Mouse (Mus musculus) hindbrain, embryonic 12.5 days (tissue): ENCODE data around the gene Piezo1. TPM values are rescaled to one million over a fixed set of nuclear protein-coding genes. Genes with fewer than 3 reads are reported as not detected.

Experiments used
- ATAC-seq: fragments of 200-750 bp; cut with Nextera tagmentation; 2 replicates; pipeline ENCODE4 v1.8.0; 2017; ENCODE audit warnings: moderate TSS enrichment; ENCODE audit not compliant: low FRiP score
- H3K27ac ChIP-seq: fragments of 300-500 bp; sonication (generic); 2 replicates; pipeline ENCODE4 v1.5.1; 2016; ENCODE audit warnings: mild to moderate bottlenecking
- H3K27me3 ChIP-seq: fragments of 300-500 bp; sonication (generic); 2 replicates; pipeline ENCODE4 v1.6.1; 2016; ENCODE audit warnings: mild to moderate bottlenecking
- H3K36me3 ChIP-seq: fragments of 300-500 bp; sonication (generic); 2 replicates; pipeline ENCODE4 v1.6.1; 2016; ENCODE audit warnings: mild to moderate bottlenecking
- H3K4me1 ChIP-seq: fragments of 300-500 bp; sonication (generic); 2 replicates; pipeline ENCODE4 v1.6.1; 2016
- H3K4me2 ChIP-seq: fragments of 300-500 bp; sonication (generic); replicated peaks from 2 replicates; pipeline ENCODE4 v1.6.1; 2016; ENCODE audit warnings: mild to moderate bottlenecking
- H3K4me3 ChIP-seq: fragments of 300-500 bp; sonication (generic); 2 replicates; pipeline ENCODE4 v1.5.1; 2016; ENCODE audit warnings: mild to moderate bottlenecking
- H3K9ac ChIP-seq: fragments of 300-500 bp; sonication (generic); 2 replicates; pipeline ENCODE4 v1.6.1; 2016; ENCODE audit warnings: mild to moderate bottlenecking, moderate library complexity
- H3K9me3 ChIP-seq: fragments of 300-500 bp; sonication (generic); replicated peaks from 2 replicates; pipeline ENCODE4 v1.6.1; 2016; ENCODE audit warnings: mild to moderate bottlenecking
- WGBS: fragments of 180-500 bp; shearing (Covaris S2); methylation state at CpG from one replicate; pipeline ENCODE4 v1.1.7; 2016; 5-methylcytosine and 5-hydroxymethylcytosine counted together
- polyA plus RNA-seq: library from polyadenylated mRNA; unstranded; fragments of >200 nt; fragmentation: Nextera tagmentation; extraction: Ambion mirVana; gene quantifications from 2 replicates; pipeline ENCODE4 v1.2.1, GENCODE M21; 2016

The Piezo1 gene
- 8.9 TPM in 2 replicates for polyA plus RNA-seq

- H3K36me3 ChIP-seq: no peaks in the 10 kb centered on the region
- peak within 1 kb of the TSS; percentile 64 for H3K9ac ChIP-seq
- ATAC-seq: peak; percentile 47; the same call in 1 of the 2 replicates
- 12% methylated on average over 56 of the region's 56 CpGs for WGBS
- H3K27ac ChIP-seq: peak within 1 kb of the TSS; percentile 66; the same call in 1 of the 2 replicates
- peak within 1 kb of the TSS; percentile 92 for H3K4me2 ChIP-seq
- H3K27me3 ChIP-seq: peaks cover 34% of the 10 kb centered on the region
- H3K4me1 ChIP-seq: peaks cover 28% of the 10 kb centered on the region
- peak within 1 kb of the TSS; percentile 55 for H3K4me3 ChIP-seq
- H3K9me3 ChIP-seq: no peaks in the 10 kb centered on the region
These were observed at the start of gene Piezo1 for GRCm38 (mm10) chr8:122551265-122552051. Gene Piezo1 (minus strand): TSS chr8:122551329.

DNA sequence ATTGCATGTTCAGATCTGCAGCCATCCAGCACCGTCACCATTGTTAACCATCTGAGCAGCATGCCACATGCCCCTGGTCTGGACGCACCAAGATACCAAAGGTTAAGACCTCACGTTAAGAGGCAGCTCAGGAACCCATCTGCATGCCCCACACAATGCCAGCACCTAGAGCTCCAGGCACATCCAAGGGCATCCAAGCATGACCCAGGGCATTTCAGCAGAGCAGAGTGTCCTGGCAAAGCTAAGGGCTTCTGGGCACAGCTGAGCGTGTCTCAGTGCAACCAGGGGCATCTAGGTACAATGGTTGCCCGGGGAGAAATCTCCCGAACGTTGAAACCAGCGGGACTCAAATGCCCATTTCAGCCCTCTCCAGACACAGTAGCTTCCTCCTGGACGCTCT is 49.5 kb upstream of the Piezo1 start:
- Histone ChIP-seq H3K4me3 (no peak overlapping the region), H3K27ac (no peak overlapping the region), H3K9me3 (no peaks in the 10 kb centered on the region), H3K36me3 (0 out of 2 replicates have a peak, but pooled peaks cover 5% of the 10 kb centered on the region), H3K9ac (no peak overlapping the region), H3K4me2 (no peak overlapping the region), H3K27me3 (no peaks in the 10 kb centered on the region), H3K4me1 (no peaks in the 10 kb centered on the region)
- no peak for ATAC-seq
- 87% methylated on average over 9 of the region's 9 CpGs for WGBS

- Histone ChIP-seq H3K27ac (no peak overlapping the region), H3K27me3 (no peaks in the 10 kb centered on the region), H3K4me3 (no peak overlapping the region), H3K4me2 (no peak overlapping the region), H3K4me1 (peaks cover 9% of the 10 kb centered on the region; the same call in 1 of the 2 replicates), H3K9me3 (no peaks in the 10 kb centered on the region), H3K9ac (no peak overlapping the region), H3K36me3 (0 out of 2 replicates have a peak, but pooled peaks cover 5% of the 10 kb centered on the region)
- ATAC-seq: no peak
- 52% methylated on average over 4 of the region's 4 CpGs for WGBS
These were observed 44.9 kb upstream of the Piezo1 start for GRCm38 (mm10) chr8:122596031-122596430.

DNA sequence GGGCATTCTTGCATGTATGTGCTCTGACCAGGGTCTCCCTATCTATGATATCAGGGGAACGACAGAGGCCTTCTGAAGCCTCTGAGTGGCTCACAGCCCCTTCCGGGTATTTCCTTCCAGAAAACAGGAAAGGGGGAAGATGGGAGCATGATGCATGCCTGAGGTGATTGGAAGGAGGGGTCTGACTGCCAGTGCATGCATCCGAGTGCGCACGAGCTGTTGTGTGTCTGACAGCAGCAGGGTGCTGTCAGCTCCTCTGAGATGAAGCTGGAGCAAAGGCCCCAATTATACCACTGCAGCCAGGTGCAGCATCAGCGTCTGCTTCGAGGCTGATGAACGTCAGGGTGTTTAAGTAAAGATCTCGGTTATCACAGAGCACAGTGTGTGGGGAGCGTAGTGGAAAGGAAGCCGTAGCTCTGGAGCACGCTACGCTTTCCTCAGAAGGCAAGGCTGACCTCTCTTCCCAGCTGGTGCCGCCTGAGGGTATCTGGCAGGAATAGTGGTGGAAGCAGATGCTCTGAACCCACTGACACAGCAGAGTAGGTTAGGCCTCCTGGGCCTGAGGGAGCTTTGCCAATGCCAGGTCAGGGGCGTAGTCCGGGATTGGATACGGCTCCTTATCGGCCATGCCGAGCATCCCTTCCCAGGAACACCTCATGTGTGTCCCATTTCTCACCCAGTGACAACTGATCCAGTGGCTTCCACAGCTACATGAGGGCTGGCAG is 42.8 kb upstream of the Piezo1 start:
- Histone ChIP-seq H3K9ac (no peak overlapping the region; the same call in 1 of the 2 replicates), H3K4me2 (no peak overlapping the region), H3K4me1 (peaks cover 9% of the 10 kb centered on the region; the same call in 1 of the 2 replicates), H3K36me3 (0 out of 2 replicates have a peak, but pooled peaks cover 5% of the 10 kb centered on the region), H3K27ac (peak overlapping the region; percentile 58), H3K4me3 (no peak overlapping the region), H3K27me3 (no peaks in the 10 kb centered on the region), H3K9me3 (no peaks in the 10 kb centered on the region)
- ATAC-seq: no peak
- WGBS: 69% methylated on average over 19 of the region's 19 CpGs

GRCm38 (mm10) chr8:122593240-122593639 is 42.1 kb upstream of the Piezo1 start:
- ATAC-seq: no peak
- Histone ChIP-seq H3K27ac (peak overlapping the region; percentile 58), H3K4me3 (no peak overlapping the region), H3K9ac (no peak overlapping the region), H3K9me3 (no peaks in the 10 kb centered on the region), H3K4me2 (no peak overlapping the region), H3K4me1 (peaks cover 9% of the 10 kb centered on the region; the same call in 1 of the 2 replicates), H3K27me3 (no peaks in the 10 kb centered on the region), H3K36me3 (0 out of 2 replicates have a peak, but pooled peaks cover 4% of the 10 kb centered on the region)
- WGBS: 59% methylated on average over 12 of the region's 12 CpGs

DNA sequence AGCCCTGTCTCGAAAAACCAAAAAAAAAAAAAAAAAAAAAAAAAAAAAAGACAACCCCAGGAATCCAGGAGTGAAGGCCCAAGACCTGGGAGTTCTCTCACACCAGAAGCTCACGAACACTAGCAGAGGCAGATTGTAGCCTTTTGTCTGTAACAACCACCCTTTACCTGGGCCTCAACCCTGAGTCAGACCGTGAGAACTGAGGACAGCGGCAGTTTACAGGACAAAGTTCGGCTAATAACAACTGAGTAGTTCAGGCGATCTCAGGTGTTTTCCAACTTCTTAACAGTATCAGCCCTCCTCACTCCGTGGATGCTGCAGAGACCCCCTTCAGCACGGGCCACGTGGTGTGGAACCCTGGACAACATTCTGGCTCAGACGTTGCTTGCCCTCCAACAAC is 35.6 kb upstream of the Piezo1 start:
- WGBS: 90% methylated on average over 10 of the region's 10 CpGs
- no peak overlapping the region for H3K9ac ChIP-seq
- no peak overlapping the region for H3K4me3 ChIP-seq
- peaks cover 10% of the 10 kb centered on the region; the same call in 1 of the 2 replicates for H3K4me1 ChIP-seq
- H3K27ac ChIP-seq: no peak overlapping the region
- H3K9me3 ChIP-seq: no peaks in the 10 kb centered on the region
- H3K4me2 ChIP-seq: no peak overlapping the region
- ATAC-seq: no peak
- H3K27me3 ChIP-seq: no peaks in the 10 kb centered on the region
- H3K36me3 ChIP-seq: no peaks in the 10 kb centered on the region

DNA sequence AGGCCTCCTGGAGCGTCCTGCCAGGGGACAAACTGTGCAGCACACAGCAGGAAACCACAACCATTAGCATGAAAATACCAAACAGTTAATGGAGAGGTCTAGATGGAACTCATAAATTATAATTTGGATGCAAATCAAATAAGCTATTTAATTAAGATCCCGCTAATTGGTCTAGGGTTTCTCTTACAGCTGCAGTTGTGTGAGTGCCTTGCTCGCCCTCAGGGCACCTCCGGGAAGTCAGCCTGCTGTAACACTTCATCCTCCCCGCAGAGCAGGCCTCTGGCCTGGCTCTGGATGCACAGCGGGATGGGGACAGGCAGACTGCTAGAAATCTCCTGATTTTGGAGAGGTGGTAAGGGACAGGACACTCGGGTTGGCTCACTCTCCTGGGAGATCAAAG is 35.0 kb upstream of the Piezo1 start:
- no peaks in the 10 kb centered on the region for H3K36me3 ChIP-seq
- H3K27me3 ChIP-seq: no peaks in the 10 kb centered on the region
- WGBS: 51% methylated on average over 7 of the region's 7 CpGs
- no peak overlapping the region for H3K27ac ChIP-seq
- ATAC-seq: no peak
- H3K4me3 ChIP-seq: no peak overlapping the region
- H3K4me2 ChIP-seq: no peak overlapping the region
- H3K9me3 ChIP-seq: no peaks in the 10 kb centered on the region
- peaks cover 10% of the 10 kb centered on the region; the same call in 1 of the 2 replicates for H3K4me1 ChIP-seq
- no peak overlapping the region for H3K9ac ChIP-seq

DNA sequence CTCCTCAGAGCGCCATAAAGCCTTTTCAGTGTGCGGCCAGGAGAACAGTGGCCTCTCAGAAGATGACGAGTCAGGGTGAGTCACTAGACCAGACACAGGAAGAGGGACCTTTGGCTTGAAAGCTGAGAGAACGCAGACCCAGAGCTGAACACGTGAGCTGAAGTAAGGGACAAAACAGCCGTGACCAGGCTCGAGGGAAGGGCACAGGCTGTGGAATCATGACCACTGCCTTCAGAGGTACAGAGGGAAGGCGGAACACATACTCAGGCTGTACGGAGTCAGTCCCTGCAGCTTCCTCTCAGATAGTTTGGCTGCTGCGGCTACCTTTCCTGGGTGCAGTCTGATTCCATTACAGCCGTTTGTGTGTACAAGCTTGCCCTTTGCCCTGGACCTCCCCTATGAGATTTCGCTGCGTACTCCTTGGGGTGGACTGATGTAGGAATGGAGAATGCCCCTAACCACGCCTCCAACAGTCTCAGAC is 34.3 kb upstream of the Piezo1 start:
- Histone ChIP-seq H3K4me3 (no peak overlapping the region), H3K4me2 (no peak overlapping the region), H3K36me3 (no peaks in the 10 kb centered on the region), H3K27ac (no peak overlapping the region), H3K9ac (no peak overlapping the region), H3K27me3 (no peaks in the 10 kb centered on the region), H3K4me1 (peaks cover 10% of the 10 kb centered on the region; the same call in 1 of the 2 replicates), H3K9me3 (no peaks in the 10 kb centered on the region)
- whole genome bisulfite sequencing: 69% methylated on average over 14 of the region's 14 CpGs
- no peak for ATAC-seq

GRCm38 (mm10) chr8:122584981-122585380 is 33.9 kb upstream of the Piezo1 start:
- no peaks in the 10 kb centered on the region for H3K9me3 ChIP-seq
- no peaks in the 10 kb centered on the region for H3K27me3 ChIP-seq
- no peak overlapping the region for H3K27ac ChIP-seq
- H3K4me1 ChIP-seq: peaks cover 10% of the 10 kb centered on the region; the same call in 1 of the 2 replicates
- 87% methylated on average over 9 of the region's 9 CpGs for WGBS
- ATAC-seq: no peak
- H3K4me3 ChIP-seq: no peak overlapping the region
- no peaks in the 10 kb centered on the region for H3K36me3 ChIP-seq
- no peak overlapping the region for H3K4me2 ChIP-seq
- H3K9ac ChIP-seq: no peak overlapping the region

DNA sequence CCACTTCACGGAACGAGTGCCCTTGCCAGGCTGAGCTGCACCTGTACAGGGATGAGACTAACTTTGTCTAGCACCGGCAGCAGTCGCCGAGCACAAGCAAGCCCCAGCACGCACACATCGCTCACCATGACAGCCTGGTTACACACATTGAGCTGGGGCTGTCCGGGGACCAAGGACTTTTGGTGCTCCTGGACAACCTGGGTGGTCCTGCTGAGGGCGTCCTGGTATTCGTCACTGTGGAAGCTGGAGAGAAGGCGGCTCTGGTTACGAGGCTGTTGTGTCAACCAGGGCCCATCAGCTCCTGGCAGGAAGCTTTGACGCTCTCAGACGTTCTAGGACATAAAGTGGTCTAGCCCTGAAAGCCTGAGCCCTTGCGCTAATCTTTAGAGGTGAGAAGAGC is 29.8 kb upstream of the Piezo1 start:
- Histone ChIP-seq H3K4me1 (peaks cover 27% of the 10 kb centered on the region), H3K9me3 (no peaks in the 10 kb centered on the region), H3K4me2 (no peak overlapping the region), H3K4me3 (no peak overlapping the region), H3K27ac (no peak overlapping the region), H3K36me3 (no peaks in the 10 kb centered on the region), H3K9ac (no peak overlapping the region), H3K27me3 (no peaks in the 10 kb centered on the region)
- 75% methylated on average over 13 of the region's 15 CpGs for WGBS
- ATAC-seq: no peak

DNA sequence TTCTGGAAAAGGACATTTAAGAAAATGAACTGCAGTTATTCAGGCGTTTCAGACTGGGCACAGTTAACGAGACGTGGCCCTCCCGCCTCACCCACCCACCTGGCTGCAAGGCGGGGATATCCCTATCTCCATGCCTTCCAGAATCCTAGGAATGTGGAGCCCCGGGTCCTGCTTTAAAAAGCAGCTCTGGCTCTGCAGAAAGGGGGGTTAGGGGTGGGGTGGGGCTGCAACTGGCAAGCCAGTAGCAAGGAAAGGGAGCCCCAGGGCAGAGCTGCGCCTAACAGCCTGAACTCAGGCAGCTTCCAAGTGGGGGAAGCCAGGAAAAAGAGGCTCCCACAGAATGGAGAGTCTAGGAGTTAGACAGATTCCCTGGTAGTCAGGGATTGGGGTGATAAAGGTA is 28.1 kb upstream of the Piezo1 start:
- WGBS: 33% methylated on average over 7 of the region's 7 CpGs
- H3K4me2 ChIP-seq: no peak overlapping the region
- no peak overlapping the region for H3K4me3 ChIP-seq
- peaks cover 37% of the 10 kb centered on the region for H3K4me1 ChIP-seq
- H3K27me3 ChIP-seq: no peaks in the 10 kb centered on the region
- no peak overlapping the region for H3K9ac ChIP-seq
- no peak overlapping the region for H3K27ac ChIP-seq
- no peaks in the 10 kb centered on the region for H3K9me3 ChIP-seq
- no peak for ATAC-seq
- H3K36me3 ChIP-seq: peaks cover 5% of the 10 kb centered on the region; the same call in 1 of the 2 replicates

DNA sequence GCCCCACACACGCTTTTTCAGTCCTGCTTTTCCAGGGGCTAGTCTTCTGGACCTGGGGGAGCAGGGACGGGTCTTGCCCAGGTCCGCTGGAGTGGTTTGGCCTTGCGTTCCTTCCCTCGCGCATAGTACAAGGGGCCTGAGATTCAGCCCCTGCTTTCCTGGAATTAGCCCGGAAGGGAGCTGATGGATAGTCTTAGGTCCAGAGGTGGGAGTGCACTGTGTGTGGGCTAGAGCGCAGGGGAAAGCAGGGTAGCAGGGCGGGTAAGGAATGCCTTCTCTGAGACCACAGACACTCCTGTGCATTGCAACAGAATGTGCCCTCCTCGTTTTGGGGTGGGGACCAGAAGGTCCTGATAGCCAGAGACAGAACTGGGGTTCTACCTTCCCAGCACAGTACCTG is 26.0 kb upstream of the Piezo1 start:
- 47% methylated on average over 10 of the region's 10 CpGs for WGBS

More for the DNA sequence above, 26.0 kb upstream of the Piezo1 start:
- Histone ChIP-seq H3K4me3 (peak overlapping the region; percentile 65), H3K27me3 (no peaks in the 10 kb centered on the region), H3K27ac (peak overlapping the region; percentile 62; the same call in 1 of the 2 replicates), H3K4me2 (peak overlapping the region; percentile 79), H3K9ac (peak overlapping the region; percentile 23; the same call in 1 of the 2 replicates), H3K36me3 (peaks cover 16% of the 10 kb centered on the region), H3K9me3 (no peaks in the 10 kb centered on the region), H3K4me1 (peaks cover 45% of the 10 kb centered on the region)
- ATAC-seq: 0 out of 2 replicates have a peak, but pooled peaks have one; percentile 16
